Mouse (Mus musculus) frontal cortex, postnatal 25 days (tissue): ENCODE measurements around the gene Mrpl27.
A peak's percentile ranks its signal among the peaks of the same experiment; 100 is the strongest.
"Not testable (repeated sequence)": the region's sequence is repeated elsewhere in the genome, so short reads cannot be mapped to it uniquely, and the experiment has no call there.

Experiments used
- DNase-seq, 2 experiments: peaks; one replicate each; pipeline ENCODE4 v3.0.0; 2022; ENCODE audit warnings: low spot score in 2 of 2

Gene Mrpl27

DNA sequence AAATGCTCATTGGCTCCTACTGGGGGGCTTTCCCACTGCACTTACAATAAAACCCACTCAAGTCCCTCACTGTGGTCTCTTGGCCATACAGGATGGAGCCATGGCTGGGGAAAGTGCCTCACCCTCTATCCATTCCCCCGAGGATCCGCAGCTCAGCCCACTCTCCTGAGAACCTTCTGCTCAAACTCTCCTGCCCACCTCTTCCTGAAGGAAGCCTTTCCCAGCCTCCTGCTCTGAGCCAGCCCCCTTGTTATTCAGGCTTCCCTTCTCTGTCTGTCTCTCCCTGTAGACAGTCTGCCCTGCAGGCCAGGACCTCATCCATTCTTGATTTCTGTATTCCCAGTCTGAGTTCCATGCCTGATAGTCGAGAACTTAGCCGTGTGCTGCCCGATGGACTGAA lies 21.4 kb downstream of the Mrpl27 start:
- no peak for DNase-seq

- DNase-seq, result no peak
These were observed 21.9 kb downstream of the Mrpl27 start for GRCm38 (mm10) chr11:94675446-94675845.

- DNase-seq, result no peak
These were observed 22.7 kb downstream of the Mrpl27 start for GRCm38 (mm10) chr11:94676308-94676707.

DNA sequence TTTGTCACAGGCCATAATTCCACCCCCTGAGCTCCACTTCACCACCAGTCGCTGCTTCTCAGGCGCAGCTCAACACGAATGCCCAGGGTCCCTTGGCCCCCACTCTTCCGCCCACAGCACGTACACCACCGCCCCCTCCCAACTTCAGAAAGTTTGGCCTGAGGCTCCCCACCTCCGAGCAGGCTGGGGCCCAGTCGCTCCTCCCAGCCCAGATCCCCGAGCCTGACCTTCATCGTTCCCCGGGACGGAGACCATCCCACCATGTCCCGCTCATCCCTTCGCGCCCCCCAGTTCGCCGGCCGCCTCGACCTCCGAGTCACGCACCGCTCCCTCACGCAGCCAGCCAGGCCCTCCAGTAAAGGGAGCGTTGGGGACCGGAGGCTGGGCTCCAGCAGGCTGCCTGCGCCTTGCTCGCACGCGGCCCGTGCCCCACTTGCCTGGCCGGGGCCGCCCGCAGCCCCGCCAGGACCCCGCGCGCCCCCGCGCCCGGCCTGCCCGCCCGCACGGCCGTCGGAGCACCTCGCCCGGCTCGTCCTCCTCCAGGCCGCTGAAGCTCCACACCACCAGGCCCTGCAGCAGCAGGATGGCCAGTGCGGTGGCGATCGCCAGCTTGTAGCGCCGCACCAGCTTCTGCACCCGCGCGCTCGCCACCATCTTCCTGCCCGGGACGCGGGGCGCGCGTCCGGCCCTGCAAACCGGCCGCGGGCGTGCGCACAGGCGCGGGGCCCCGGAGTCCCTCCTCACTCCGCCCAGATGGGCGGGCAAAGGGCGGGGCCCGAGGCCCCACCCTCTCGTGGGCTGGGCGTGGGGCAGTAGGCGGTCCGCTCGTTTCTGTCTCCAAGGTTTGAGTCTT lies 23.4 kb downstream of the Mrpl27 start, which contains the start of gene Xylt2:
TSS of gene Xylt2 (minus strand) at position 762 of the 853 bp plus-strand sequence.
- peak; percentile 74 to 76 for DNase-seq

- DNase-seq, result no peak
These were observed 24.1 kb downstream of the Mrpl27 start for GRCm38 (mm10) chr11:94677607-94678145.

GRCm38 (mm10) chr11:94680639-94681038 lies 27.1 kb downstream of the Mrpl27 start:
- DNase-seq, result no peak

- no peak for DNase-seq
These were observed 28.1 kb downstream of the Mrpl27 start for GRCm38 (mm10) chr11:94681640-94682039.

DNA sequence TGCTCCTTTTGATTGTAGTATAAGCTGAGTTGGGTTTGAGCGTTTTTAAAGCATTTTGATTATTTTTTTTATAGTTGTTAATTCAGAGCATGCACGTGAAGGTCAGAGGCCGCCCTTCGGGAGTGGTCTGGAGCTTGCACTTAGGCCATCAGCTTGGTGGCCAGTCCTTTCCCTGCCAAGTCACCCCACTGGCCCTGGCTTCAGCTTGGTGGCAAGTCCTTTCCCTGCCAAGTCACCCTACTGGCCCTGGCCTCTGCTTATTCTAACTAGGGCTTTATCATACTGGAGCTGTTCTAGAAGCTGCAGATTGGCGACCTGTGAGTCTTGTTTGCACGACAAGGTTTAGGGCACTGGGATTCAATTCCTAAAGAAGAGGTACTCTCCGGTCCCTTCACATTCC lies 28.9 kb downstream of the Mrpl27 start:
- DNase-seq, result no peak

DNA sequence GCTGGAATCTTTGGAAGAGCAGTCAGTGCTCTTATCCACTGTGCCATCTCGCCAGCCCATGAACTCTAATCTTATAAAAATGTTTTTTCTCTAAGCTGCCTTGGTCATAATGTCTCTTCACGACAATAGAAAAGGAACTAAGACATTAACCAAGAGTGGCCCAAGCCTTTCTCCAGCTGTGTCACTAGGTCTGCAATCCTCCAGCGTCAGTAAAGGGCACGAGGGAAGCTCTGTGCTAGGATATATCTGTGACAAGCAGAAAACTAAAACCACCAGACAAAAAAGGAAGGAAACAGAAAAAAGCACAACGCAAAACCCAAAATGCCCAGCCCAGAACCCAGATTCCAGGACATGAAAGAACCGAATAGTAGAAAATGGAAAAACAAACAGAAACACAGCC lies 33.6 kb downstream of the Mrpl27 start:
- DNase-seq, result no peak

- DNase-seq, result not testable (repeated sequence)
These were observed 38.9 kb downstream of the Mrpl27 start for GRCm38 (mm10) chr11:94692502-94692901.

DNA sequence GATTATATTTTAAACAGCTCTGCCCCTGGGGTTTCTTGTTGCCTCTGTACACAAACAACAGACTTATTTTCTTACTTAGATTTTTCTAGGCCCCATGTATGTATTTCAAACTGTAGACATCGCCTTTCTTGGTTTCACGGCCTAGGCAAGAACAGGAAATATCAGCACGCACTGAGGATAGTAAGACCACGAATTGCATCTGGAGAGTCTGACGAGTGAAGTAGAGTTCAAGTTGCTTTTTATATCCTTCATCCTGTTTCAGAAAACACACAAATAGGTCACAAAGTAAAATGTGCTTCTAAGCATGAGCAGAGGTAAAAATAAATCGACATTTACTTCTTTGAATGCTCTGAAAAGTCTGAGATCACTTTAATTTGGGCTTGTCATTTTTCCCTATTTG lies 41.9 kb downstream of the Mrpl27 start:
- no peak for DNase-seq

GRCm38 (mm10) chr11:94697140-94697539 lies 43.6 kb downstream of the Mrpl27 start:
- DNase-seq, result no peak

GRCm38 (mm10) chr11:94697703-94698464 lies 44.3 kb downstream of the Mrpl27 start:
- DNase-seq, result no peak

DNA sequence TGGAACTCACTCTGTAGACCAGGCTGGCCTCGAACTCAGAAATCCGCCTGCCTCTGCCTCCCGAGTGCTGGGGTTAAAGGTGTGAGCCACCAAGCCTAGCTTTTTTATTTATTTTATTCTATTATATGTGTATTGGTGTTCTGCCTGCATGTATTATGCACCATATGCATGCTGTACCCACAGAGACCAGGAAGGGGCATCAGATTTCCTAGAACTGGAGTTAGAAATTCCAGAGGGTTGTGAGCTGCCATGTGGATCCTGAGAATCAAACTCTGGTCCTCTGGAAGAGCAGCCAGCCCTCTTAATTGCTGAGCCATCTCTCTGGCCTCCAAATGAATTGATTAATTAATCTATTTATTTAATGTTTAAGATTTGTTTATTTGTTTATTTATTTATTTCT lies 45.8 kb downstream of the Mrpl27 start:
- no peak for DNase-seq

DNA sequence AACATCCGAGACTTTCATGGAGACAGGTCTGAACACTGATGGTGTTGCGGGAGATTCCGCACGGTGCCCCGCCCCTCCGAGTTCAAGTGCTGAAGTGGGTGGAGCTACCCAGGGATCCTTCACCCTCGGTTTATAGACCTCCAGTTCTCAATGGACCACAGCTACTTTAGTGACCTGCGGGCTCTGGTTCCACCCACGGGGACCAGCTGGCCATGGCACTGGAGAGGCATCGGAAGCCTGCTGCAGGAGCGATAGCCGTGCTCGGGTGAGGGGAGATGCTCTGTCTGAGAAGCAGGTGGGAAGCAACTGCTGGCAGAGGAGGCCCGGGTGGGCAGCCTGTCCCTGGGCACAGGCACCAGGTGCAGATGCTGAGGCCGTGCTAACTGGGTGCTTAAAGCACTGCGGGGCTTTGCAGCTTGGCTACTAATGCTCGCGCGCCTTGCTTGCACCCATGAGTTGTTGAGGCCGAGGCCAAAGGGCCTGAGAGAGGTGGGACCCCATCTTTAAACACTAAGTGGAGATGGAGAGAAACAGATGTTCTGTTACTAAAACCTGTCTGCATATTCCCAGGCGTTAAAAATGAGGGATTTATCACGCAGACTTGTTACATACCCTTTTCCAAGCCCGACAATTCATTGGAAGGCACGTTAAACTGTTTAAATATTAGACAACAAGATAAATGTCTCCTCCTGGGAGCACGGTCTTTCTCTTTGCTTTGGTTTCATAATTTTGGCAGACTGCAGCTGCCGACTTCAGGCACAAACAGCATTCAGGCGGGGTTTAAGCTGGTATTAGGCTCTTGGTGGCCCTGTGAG lies 48.0 kb downstream of the Mrpl27 start:
- no peak for DNase-seq

- DNase-seq, result no peak
These were observed 48.6 kb downstream of the Mrpl27 start for GRCm38 (mm10) chr11:94702216-94702610.

DNA sequence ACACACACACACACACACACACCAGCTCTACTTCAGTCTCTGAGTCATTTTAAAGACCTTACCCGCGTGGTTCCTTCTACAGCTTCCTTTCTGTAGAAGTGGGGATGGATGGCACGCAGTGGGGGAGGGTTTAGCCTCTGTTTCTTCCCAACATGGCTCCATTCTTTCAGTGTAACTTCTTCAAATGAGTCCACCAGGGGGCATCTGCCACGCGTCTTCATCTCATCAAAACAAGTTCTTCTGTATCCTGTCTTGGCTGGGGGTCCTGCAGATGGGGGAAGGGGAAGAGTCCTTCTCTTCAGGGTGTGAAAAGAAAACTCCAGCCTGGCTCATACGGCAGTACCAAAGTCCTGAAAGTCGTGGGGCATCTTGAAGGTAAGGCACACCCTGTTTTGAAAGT lies 50.5 kb downstream of the Mrpl27 start:
- DNase-seq, result no peak

- no peak for DNase-seq
These were observed 50.9 kb downstream of the Mrpl27 start, which contains the start of gene Gm11541 for GRCm38 (mm10) chr11:94704472-94704871. Gene Gm11541 (minus strand): TSS chr11:94704499.
